Mouse (Mus musculus): ENCODE results near the gene Pum1. TPM values are rescaled to one million over a fixed set of nuclear protein-coding genes. Genes with fewer than 3 reads are reported as not detected.

Pum1 gene
- polyA plus RNA-seq, 1 experiment: 42.8 TPM

- Histone ChIP-seq H3K27ac (ENCODE audit: control insufficient read depth, insufficient read depth, low read depth, low read length, poor library complexity) (no peak overlapping the region; the same call in 1 of the 2 replicates), H3K4me1 (ENCODE audit: control insufficient read depth, insufficient read depth, low read length) (no peaks in the 10 kb centered on the region), H3K4me3 (replicated peaks; ENCODE audit: control insufficient read depth, low read depth, low read length) (no peak overlapping the region)
- WGBS: 64% methylated on average over 7 of the region's 7 CpGs
- TF ChIP-seq CTCF (IDR thresholded peaks at IDR 0.05; ENCODE audit: control insufficient read depth, insufficient read depth, low read length) (no peak), POLR2A (IDR thresholded peaks at IDR 0.05; ENCODE audit: borderline replicate concordance, control insufficient read depth, low read depth, low read length) (no peak)
Observed at GRCm38 (mm10) chr4:130820594-130821255, 157.6 kb downstream of the Pum1 start.

- Histone ChIP-seq H3K27ac (ENCODE audit: control insufficient read depth, insufficient read depth, low read depth, low read length, poor library complexity) (no peak overlapping the region), H3K4me3 (replicated peaks; ENCODE audit: control insufficient read depth, low read depth, low read length) (no peak overlapping the region), H3K4me1 (ENCODE audit: control insufficient read depth, insufficient read depth, low read length) (no peaks in the 10 kb centered on the region)
- WGBS: 47% methylated on average over 18 of the region's 18 CpGs
- no peak for TF ChIP-seq CTCF (IDR thresholded peaks at IDR 0.05; ENCODE audit: control insufficient read depth, insufficient read depth, low read length)
- no peak for TF ChIP-seq POLR2A (IDR thresholded peaks at IDR 0.05; ENCODE audit: borderline replicate concordance, control insufficient read depth, low read depth, low read length)
Observed at GRCm38 (mm10) chr4:130828851-130829673, 165.9 kb downstream of the Pum1 start.

Other genes starting within 250 kb of the Pum1 start
- gene Nkain1, start 89.1 kb upstream of the Pum1 start, polyA plus RNA-seq (2011; ENCODE audit: insufficient read depth, insufficient read length, low replicate concordance, missing spikeins): 5.0 TPM in 1 of 2 replicates, not detected in the other
- gene Sdc3, start 129.2 kb downstream of the Pum1 start, polyA plus RNA-seq (2011; ENCODE audit: insufficient read depth, insufficient read length, low replicate concordance, missing spikeins): 13.7 and 18.1 TPM in 2 replicates
- gene Laptm5, start 249.8 kb downstream of the Pum1 start, polyA plus RNA-seq (2011; ENCODE audit: insufficient read depth, insufficient read length, low replicate concordance, missing spikeins): 193 and 436 TPM in 2 replicates